Mouse (Mus musculus) kidney, embryonic 14.5 days (tissue): ENCODE measurements around the gene Trpv3. TPM values are rescaled to one million over a fixed set of nuclear protein-coding genes. Genes with fewer than 3 reads are reported as not detected.
"Not testable (repeated sequence)": the region's sequence is repeated elsewhere in the genome, so short reads cannot be mapped to it uniquely, and the experiment has no call there.

ENCODE experiments used
- ATAC-seq: fragments of 200-750 bp; cut with Nextera tagmentation; 2 replicates; pipeline ENCODE4 v1.8.0; 2017; ENCODE audit warnings: moderate number of reproducible peaks, mild to moderate bottlenecking, moderate TSS enrichment, moderate library complexity; ENCODE audit not compliant: low FRiP score, low TSS enrichment
- H3K27ac ChIP-seq: fragments of 300-500 bp; sonication (generic); 2 replicates; pipeline ENCODE4 v1.5.1; 2014; ENCODE audit warnings: low read depth, mild to moderate bottlenecking, low read length, moderate library complexity, mixed read lengths
- H3K27me3 ChIP-seq: fragments of 300-500 bp; sonication (generic); 2 replicates; pipeline ENCODE4 v1.6.1; 2014; ENCODE audit warnings: mild to moderate bottlenecking, low read length; ENCODE audit not compliant: control insufficient read depth, insufficient read depth
- H3K36me3 ChIP-seq: fragments of 300-500 bp; sonication (generic); 2 replicates; pipeline ENCODE4 v1.6.1; 2014; ENCODE audit warnings: low read length, mixed read lengths; ENCODE audit not compliant: control insufficient read depth, insufficient read depth
- H3K4me1 ChIP-seq: fragments of 300-500 bp; sonication (generic); 2 replicates; pipeline ENCODE4 v1.6.1; 2014; ENCODE audit warnings: low read length, mixed read lengths; ENCODE audit not compliant: control insufficient read depth, insufficient read depth
- H3K4me2 ChIP-seq: fragments of 300-500 bp; sonication (generic); replicated peaks from 2 replicates; pipeline ENCODE4 v1.6.1; 2014; ENCODE audit warnings: low read depth, mild to moderate bottlenecking, low read length
- H3K4me3 ChIP-seq: fragments of 300-500 bp; sonication (generic); 2 replicates; pipeline ENCODE4 v1.5.1; 2014; ENCODE audit warnings: mild to moderate bottlenecking, low read length
- H3K9ac ChIP-seq: fragments of 300-500 bp; sonication (generic); 2 replicates; pipeline ENCODE4 v1.6.1; 2014; ENCODE audit warnings: low read depth, mild to moderate bottlenecking, low read length, moderate library complexity
- H3K9me3 ChIP-seq: fragments of 300-500 bp; sonication (generic); 2 replicates; pipeline ENCODE4 v1.6.1; 2016; ENCODE audit warnings: low read length; ENCODE audit not compliant: control insufficient read depth
- WGBS: fragments of 180-500 bp; shearing (Covaris S2); extraction: QIAGEN DNeasy Blood & Tissue Kit; methylation state at CpG from one replicate; pipeline ENCODE4 v1.1.7; 2014; 5-methylcytosine and 5-hydroxymethylcytosine counted together
- polyA plus RNA-seq: library from polyadenylated mRNA; unstranded; fragments of >200 nt; fragmentation: Nextera tagmentation; extraction: Ambion mirVana; gene quantifications from 2 replicates; pipeline ENCODE4 v1.2.1, GENCODE M21; 2014

The Trpv3 gene
- polyA plus RNA-seq, 1 experiment from 2014 or later, result 0.15 TPM

- 73% methylated on average over 2 of the region's 2 CpGs for WGBS
- ATAC-seq, H3K4me1 ChIP-seq, H3K4me2 ChIP-seq, H3K27me3 ChIP-seq, H3K36me3 ChIP-seq, H3K9ac ChIP-seq, H3K4me3 ChIP-seq, H3K27ac ChIP-seq, H3K9me3 ChIP-seq: not testable (repeated sequence)
These were observed 51.4 kb downstream of the Trpv3 start for GRCm38 (mm10) chr11:73318581-73318980.

DNA sequence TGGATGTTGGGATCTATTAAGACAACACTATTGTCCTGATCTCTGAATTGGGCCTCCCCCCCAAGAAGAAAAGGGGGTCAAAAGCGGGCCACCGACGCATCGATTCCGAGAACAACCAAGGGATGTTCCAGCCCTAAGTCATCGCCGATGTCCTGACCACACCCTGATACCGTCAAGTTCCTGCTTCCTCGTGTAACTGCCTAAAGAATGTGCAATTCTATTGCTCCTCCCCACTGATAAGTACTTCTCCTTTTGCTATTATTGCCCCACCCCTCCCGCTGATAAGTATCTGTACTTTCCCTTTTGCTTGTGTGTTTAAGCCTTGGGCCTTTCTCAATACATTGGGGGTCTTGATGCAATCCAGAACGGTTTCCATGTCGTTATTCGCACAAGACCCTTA lies 53.9 kb downstream of the Trpv3 start:
- not testable (repeated sequence) for H3K4me2 ChIP-seq, H3K9ac ChIP-seq, H3K9me3 ChIP-seq, H3K4me3 ChIP-seq, H3K4me1 ChIP-seq, ATAC-seq, H3K27ac ChIP-seq, H3K27me3 ChIP-seq, H3K36me3 ChIP-seq
- WGBS, result 95% methylated on average over 13 of the region's 13 CpGs

GRCm38 (mm10) chr11:73323906-73324830 lies 57.0 kb downstream of the Trpv3 start:
- WGBS, result 66% methylated on average over 9 of the region's 9 CpGs
- H3K9me3 ChIP-seq, result no peaks in the 10 kb centered on the region
- H3K27ac ChIP-seq, result no peak overlapping the region
- no peak overlapping the region for H3K9ac ChIP-seq
- no peaks in the 10 kb centered on the region for H3K4me1 ChIP-seq
- ATAC-seq, result no peak
- no peak overlapping the region for H3K4me2 ChIP-seq
- H3K27me3 ChIP-seq, result no peaks in the 10 kb centered on the region
- no peaks in the 10 kb centered on the region for H3K36me3 ChIP-seq
- no peak overlapping the region for H3K4me3 ChIP-seq

- Histone ChIP-seq H3K4me3 (no peak overlapping the region; the same call in 1 of the 2 replicates), H3K9ac (no peak overlapping the region)
These were observed 59.3 kb downstream of the Trpv3 start for GRCm38 (mm10) chr11:73326485-73326886.

DNA sequence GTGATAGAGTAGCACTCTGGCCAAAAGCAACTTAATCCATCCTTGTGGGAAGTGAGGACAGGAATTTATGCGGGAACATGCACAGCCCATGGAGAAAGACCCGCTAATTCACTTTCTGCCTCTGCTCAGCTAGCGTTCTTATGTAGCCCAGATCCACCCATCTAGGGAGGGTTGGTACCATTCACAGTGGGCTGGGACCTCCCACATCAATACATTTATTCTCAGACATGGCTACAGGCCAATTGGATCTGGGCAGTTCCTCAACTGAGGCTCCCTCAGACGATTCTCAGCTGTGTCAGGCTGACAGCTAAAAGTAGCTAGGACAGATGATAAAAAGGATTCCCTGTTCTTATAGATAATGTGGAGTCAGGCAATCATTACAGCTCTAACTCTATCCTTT lies 60.2 kb downstream of the Trpv3 start:
- Histone ChIP-seq H3K9me3 (no peaks in the 10 kb centered on the region), H3K9ac (no peak overlapping the region), H3K4me1 (no peaks in the 10 kb centered on the region), H3K4me2 (no peak overlapping the region), H3K27ac (no peak overlapping the region), H3K4me3 (no peak overlapping the region), H3K27me3 (no peaks in the 10 kb centered on the region), H3K36me3 (no peaks in the 10 kb centered on the region)
- ATAC-seq, result no peak
- 66% methylated on average over 4 of the region's 4 CpGs for WGBS

More at GRCm38 (mm10) chr11:73326485-73326886, 59.3 kb downstream of the Trpv3 start:
- Histone ChIP-seq H3K4me2 (peak overlapping the region; percentile 30), H3K27ac (0 out of 2 replicates have a peak overlapping the region, but pooled peaks have one; percentile 14), H3K27me3 (no peaks in the 10 kb centered on the region), H3K4me1 (no peaks in the 10 kb centered on the region), H3K9me3 (no peaks in the 10 kb centered on the region), H3K36me3 (no peaks in the 10 kb centered on the region)
- peak; percentile 60; the same call in 1 of the 2 replicates for ATAC-seq
- 13% methylated on average over 12 of the region's 12 CpGs for WGBS

DNA sequence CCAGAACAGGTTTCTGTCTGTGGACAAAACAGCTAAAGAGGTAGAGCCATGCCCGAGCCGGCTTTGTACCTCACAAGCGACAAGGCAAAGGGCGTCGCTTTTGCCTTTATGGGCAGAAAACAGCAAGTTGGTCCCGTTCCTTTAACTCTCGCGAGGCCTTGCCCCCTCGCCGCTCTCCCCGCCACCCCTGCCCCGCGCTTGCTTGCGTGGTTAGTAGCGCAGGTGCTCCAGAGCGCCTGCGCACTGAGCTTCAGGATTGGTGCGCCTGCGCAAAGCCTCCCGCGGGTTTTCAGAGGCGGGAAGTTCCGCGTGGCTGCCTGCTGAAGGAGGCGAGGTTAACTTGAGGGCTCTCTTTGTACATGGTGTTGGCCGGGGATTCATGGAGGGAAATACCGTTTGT lies 62.3 kb downstream of the Trpv3 start, which contains the start of the genes Aspa, Gm49340 and Spata22:
Gene Aspa (minus strand): TSS at position 155 of the 400 bp plus-strand sequence.
Gene Gm49340 (plus strand): TSS at position 300 of the 400 bp plus-strand sequence.
Gene Spata22 (plus strand): TSS at position 300 of the 400 bp plus-strand sequence.
- Histone ChIP-seq H3K9me3 (no peaks in the 10 kb centered on the region), H3K27ac (no peak within 1 kb of the TSS), H3K36me3 (no peaks in the 10 kb centered on the region), H3K9ac (no peak within 1 kb of the TSS), H3K4me3 (no peak within 1 kb of the TSS), H3K4me1 (no peaks in the 10 kb centered on the region), H3K27me3 (no peaks in the 10 kb centered on the region), H3K4me2 (no peak within 1 kb of the TSS)
- no peak for ATAC-seq
- WGBS, result 79% methylated on average over 27 of the region's 27 CpGs

GRCm38 (mm10) chr11:73333357-73333756 lies 66.2 kb downstream of the Trpv3 start:
- Histone ChIP-seq H3K4me2 (no peak overlapping the region), H3K4me1 (no peaks in the 10 kb centered on the region), H3K9me3 (no peaks in the 10 kb centered on the region), H3K27ac (no peak overlapping the region), H3K4me3 (no peak overlapping the region), H3K9ac (no peak overlapping the region), H3K27me3 (no peaks in the 10 kb centered on the region), H3K36me3 (no peaks in the 10 kb centered on the region)
- 76% methylated on average over 2 of the region's 2 CpGs for WGBS
- no peak for ATAC-seq

DNA sequence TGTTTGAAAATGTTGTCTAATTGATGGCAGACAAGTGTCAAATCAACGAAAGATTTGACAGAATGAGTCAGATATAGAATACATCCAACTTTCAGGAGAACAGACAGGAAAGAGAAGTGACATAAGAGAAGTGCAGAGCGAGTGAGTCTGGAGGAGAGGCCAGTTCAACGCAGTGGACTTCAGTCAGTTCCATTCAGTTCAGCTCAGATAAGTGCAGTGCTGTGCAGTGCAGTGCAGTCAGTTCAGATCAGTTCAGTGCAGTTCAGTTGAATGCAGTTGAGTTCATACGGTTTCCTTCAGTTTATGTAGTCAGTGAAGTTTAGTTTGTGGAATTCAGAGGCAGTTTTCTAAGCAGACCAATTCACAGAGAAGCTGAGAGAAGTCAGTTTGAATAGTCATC lies 69.7 kb downstream of the Trpv3 start:
- H3K4me2 ChIP-seq, result no peak overlapping the region
- no peaks in the 10 kb centered on the region for H3K4me1 ChIP-seq
- no peaks in the 10 kb centered on the region for H3K9me3 ChIP-seq
- WGBS, result 75% methylated on average over 4 of the region's 4 CpGs
- H3K27me3 ChIP-seq, result no peaks in the 10 kb centered on the region
- H3K27ac ChIP-seq, result no peak overlapping the region
- no peak overlapping the region for H3K9ac ChIP-seq
- H3K36me3 ChIP-seq, result no peaks in the 10 kb centered on the region
- ATAC-seq, result no peak
- H3K4me3 ChIP-seq, result no peak overlapping the region
